Mouse (Mus musculus) intestine, embryonic 14.5 days (tissue): ENCODE measurements around the gene Dnah12. TPM values are rescaled to one million over a fixed set of nuclear protein-coding genes. Genes with fewer than 3 reads are reported as not detected.

ENCODE experiments used
- microRNA-seq: library from miRNA; unstranded; fragments of <30 nt; microRNA quantifications from one replicate; pipeline ENCODE4, GENCODE M21; 2016
- polyA plus RNA-seq: library from polyadenylated mRNA; unstranded; fragments of >200 nt; fragmentation: Nextera tagmentation; extraction: Ambion mirVana; gene quantifications from 2 replicates; pipeline ENCODE4 v1.2.1, GENCODE M21; 2014

The Dnah12 gene
- polyA plus RNA-seq, 1 experiment from 2014 or later = 0.31 TPM

Small RNA genes lying within 50 kb of the gene (microRNA-seq; reads per million reads assigned to microRNA genes)
- gene Mir7672 = 0.42 reads per million

Other genes starting within 250 kb of the Dnah12 start
- 46.3 and 54.4 TPM in 2 replicates for gene Slmap, start 158.3 kb upstream of the Dnah12 start, polyA plus RNA-seq
- gene Dennd6a, start 119.4 kb upstream of the Dnah12 start, polyA plus RNA-seq = 34.4 and 35.3 TPM in 2 replicates
- 579 and 583 TPM in 2 replicates for gene Arf4, start 55.2 kb upstream of the Dnah12 start, polyA plus RNA-seq
- gene Pde12, start 23.4 kb upstream of the Dnah12 start, polyA plus RNA-seq = 11.3 and 11.7 TPM in 2 replicates
- 0.12 TPM in 1 of 2 replicates, not detected in the other for gene Asb14, start 201.3 kb downstream of the Dnah12 start, polyA plus RNA-seq